Mouse (Mus musculus) brown adipose tissue, adult 24 weeks (tissue): Measurements from ENCODE around the gene Mapkap1. TPM values are rescaled to one million over a fixed set of nuclear protein-coding genes. Genes with fewer than 3 reads are reported as not detected.

ENCODE experiments used
- polyA plus RNA-seq: library from polyadenylated mRNA; stranded (reverse); fragments of >200 nt; gene quantifications from 2 replicates; pipeline ENCODE4 v1.2.4, GENCODE M21; 2012; ENCODE audit not compliant: missing spikeins, insufficient read depth, insufficient read length

Mapkap1 gene
- polyA plus RNA-seq, 1 experiment = 40.6 TPM

Other genes starting within 250 kb of the Mapkap1 start
- gene Pbx3, start 33.6 kb upstream of the Mapkap1 start, polyA plus RNA-seq = 3.8 and 4.0 TPM in 2 replicates